Mouse (Mus musculus) cortical plate, adult 2 months (tissue): Measurements from ENCODE around the gene Trem1.

Experiments
- CTCF ChIP-seq: fragments of 200-500 bp; IDR thresholded peaks from 2 replicates; pipeline ENCODE4 v1.5.1; 2011; ENCODE audit warnings: mild to moderate bottlenecking, control low read depth, low read length; ENCODE audit not compliant: insufficient read depth; ENCODE audit errors: extremely low read depth
- POLR2A ChIP-seq: fragments of 200-500 bp; IDR thresholded peaks from 2 replicates; pipeline ENCODE4 v1.6.1; 2011; ENCODE audit warnings: mild to moderate bottlenecking, low read length, control low read depth; ENCODE audit not compliant: insufficient read depth; ENCODE audit errors: extremely low read depth

GRCm38 (mm10) chr17:48250631-48251030 is 18.1 kb downstream of the Trem1 start:
- no peak for TF ChIP-seq CTCF
- TF ChIP-seq POLR2A, result no peak
